Mouse (Mus musculus) left cerebral cortex, postnatal 14 days (tissue): ENCODE measurements at regions not wholly inside any gene's neighbourhood (a gene's known extent, or its start where the extent isn't known, plus 50 kb on each side); places are given as distances from the start of the nearest gene placed in this dataset.
A peak's percentile ranks its signal among the peaks of the same experiment; 100 is the strongest.

Experiments
- DNase-seq, 2 experiments: peaks; one replicate each; pipeline ENCODE4 v3.0.0; 2021 to 2022; ENCODE audit warnings: low spot score in 2 of 2, mixed read lengths in 1 of 2
- intact Hi-C: fragments of 180-260 bp; cut with DNase I; formaldehyde crosslinking; loops from one replicate; pipeline ENCODE4 v1.15.1; 2025

- peak in 1 of 2 experiments; percentile 28 for DNase-seq
Measured at GRCm38 (mm10) chr1:27642118-27642517, 954.9 kb upstream of the 4931408C20Rik start.

GRCm38 (mm10) chr1:27629101-27629500 lies 941.8 kb upstream of the 4931408C20Rik start:
- intact Hi-C loops = no loop called here
- peak in 1 of 2 experiments; percentile 26 for DNase-seq

More at GRCm38 (mm10) chr1:27642118-27642517, 954.9 kb upstream of the 4931408C20Rik start:
- intact Hi-C loops = no loop called here

GRCm38 (mm10) chr1:27616250-27616649 lies 929.0 kb upstream of the 4931408C20Rik start:
- intact Hi-C loops = no loop called here
- no peak for DNase-seq

- intact Hi-C loops = no loop called here
- DNase-seq = peak; percentile 29 to 50
Measured at GRCm38 (mm10) chr1:27608606-27609005, 921.3 kb upstream of the 4931408C20Rik start.

- intact Hi-C loops = no loop called here
- no peak for DNase-seq
Measured at GRCm38 (mm10) chr1:27578776-27579175, 891.5 kb upstream of the 4931408C20Rik start.

- peak in 1 of 2 experiments; percentile 3 for DNase-seq
- intact Hi-C loops = no loop called here
Measured at GRCm38 (mm10) chr1:27559426-27559825, 872.2 kb upstream of the 4931408C20Rik start.

- no peak for DNase-seq
- intact Hi-C loops = no loop called here
Measured at GRCm38 (mm10) chr1:27510787-27511395, 823.6 kb upstream of the 4931408C20Rik start.

GRCm38 (mm10) chr1:27503807-27504206 lies 816.5 kb upstream of the 4931408C20Rik start:
- intact Hi-C loops = no loop called here
- DNase-seq = peak in 1 of 2 experiments; percentile 7

GRCm38 (mm10) chr1:27478991-27479390 lies 791.7 kb upstream of the 4931408C20Rik start:
- intact Hi-C loops = no loop called here
- DNase-seq = peak in 1 of 2 experiments; percentile 32

- no peak for DNase-seq
- intact Hi-C loops = no loop called here
Measured at GRCm38 (mm10) chr1:27446069-27446468, 758.8 kb upstream of the 4931408C20Rik start.
